Mouse (Mus musculus) MN1 (cell line): ENCODE data around the gene Galntl6.
A peak's percentile ranks its signal among the peaks of the same experiment; 100 is the strongest.
"Not testable (repeated sequence)": the region's sequence is repeated elsewhere in the genome, so short reads cannot be mapped to it uniquely, and the experiment has no call there.

Source experiments
- DNase-seq: peaks from one replicate; pipeline ENCODE4 v3.0.0-alpha.2; 2016; ENCODE audit warnings: low spot score

Gene Galntl6

GRCm38 (mm10) chr8:57765726-57766351 lies 1146.6 kb downstream of the Galntl6 start:
- DNase-seq: no peak

- no peak for DNase-seq
Measured at GRCm38 (mm10) chr8:57765192-57765591, 1147.2 kb downstream of the Galntl6 start.

GRCm38 (mm10) chr8:57762622-57763021 lies 1149.8 kb downstream of the Galntl6 start:
- DNase-seq: not testable (repeated sequence)

- DNase-seq: no peak
Measured at GRCm38 (mm10) chr8:57760921-57761320, 1151.5 kb downstream of the Galntl6 start.

GRCm38 (mm10) chr8:57758857-57759256 lies 1153.6 kb downstream of the Galntl6 start:
- DNase-seq: no peak

GRCm38 (mm10) chr8:57757476-57757875 lies 1155.0 kb downstream of the Galntl6 start:
- DNase-seq: no peak

- DNase-seq: no peak
Measured at GRCm38 (mm10) chr8:57754066-57754465, 1158.4 kb downstream of the Galntl6 start.

- DNase-seq: no peak
Measured at GRCm38 (mm10) chr8:57743636-57744035, 1168.8 kb downstream of the Galntl6 start.

- peak; percentile 62 for DNase-seq
Measured at GRCm38 (mm10) chr8:57741983-57742382, 1170.5 kb downstream of the Galntl6 start.

- DNase-seq: peak; percentile 13
Measured at GRCm38 (mm10) chr8:57741309-57741708, 1171.1 kb downstream of the Galntl6 start.

GRCm38 (mm10) chr8:57737281-57737680 lies 1175.2 kb downstream of the Galntl6 start:
- no peak for DNase-seq

- no peak for DNase-seq
Measured at GRCm38 (mm10) chr8:57732795-57733194, 1179.6 kb downstream of the Galntl6 start.

- no peak for DNase-seq
Measured at GRCm38 (mm10) chr8:57731666-57732065, 1180.8 kb downstream of the Galntl6 start.

GRCm38 (mm10) chr8:57728276-57728675 lies 1184.2 kb downstream of the Galntl6 start:
- DNase-seq: peak; percentile 41

GRCm38 (mm10) chr8:57724843-57725627 lies 1187.4 kb downstream of the Galntl6 start:
- DNase-seq: no peak
